Mouse (Mus musculus): ENCODE results near the gene Wap. TPM values are rescaled to one million over a fixed set of nuclear protein-coding genes. Genes with fewer than 3 reads are reported as not detected.

Wap gene
- not detected in 2 replicates for polyA plus RNA-seq (2012; rRNA removed)

DNA sequence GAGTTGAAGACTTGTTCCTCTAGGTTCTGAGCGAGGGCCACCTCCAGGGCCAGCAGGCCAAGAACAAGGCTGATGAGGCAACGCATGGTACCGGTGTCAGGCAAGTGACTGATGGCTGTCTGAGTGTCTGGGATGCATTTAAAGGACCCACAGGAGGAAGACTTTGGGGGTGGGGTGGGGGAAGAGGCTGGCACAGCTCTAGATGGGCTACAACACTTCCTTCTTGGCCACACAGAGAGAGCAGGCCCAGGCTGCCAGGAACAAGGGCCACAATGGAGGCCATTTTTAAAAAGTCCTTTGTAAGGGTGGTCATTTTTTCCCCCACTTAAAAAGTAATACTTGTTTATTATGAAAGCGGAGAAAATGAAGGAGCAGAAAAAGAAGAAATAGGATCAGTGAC lies at the start of gene Wap:
TSS of gene Wap (minus strand) at position 101 of the 400 bp plus-strand sequence.

GRCm38 (mm10) chr11:6658271-6658670 lies 19.8 kb upstream of the Wap start, which contains the start of gene Ramp3:
Ramp3 (plus strand) TSS chr11:6658521.

GRCm38 (mm10) chr11:6625478-6626387 lies 12.7 kb downstream of the Wap start, which contains the start of gene Tbrg4:
Tbrg4 (minus strand) TSS chr11:6626067.

GRCm38 (mm10) chr11:6605491-6606399 lies 32.7 kb downstream of the Wap start, which contains the start of gene Nacad:
Nacad (minus strand) TSS chr11:6606053.

Other genes starting within 250 kb of the Wap start
- 60.2 and 84.5 TPM in 2 replicates for gene Zmiz2, start 249.6 kb downstream of the Wap start, polyA plus RNA-seq (2012; rRNA removed)
- 308 and 324 TPM in 2 replicates for gene Ppia, start 223.2 kb downstream of the Wap start, polyA plus RNA-seq (2012; rRNA removed)
- 50.9 and 59.6 TPM in 2 replicates for gene H2afv, start 194.2 kb downstream of the Wap start, polyA plus RNA-seq (2012; rRNA removed)
- 10.4 and 10.8 TPM in 2 replicates for gene Purb, start 162.7 kb downstream of the Wap start, polyA plus RNA-seq (2012; rRNA removed)
- 9.3 and 9.6 TPM in 2 replicates for gene Myo1g, start 117.7 kb downstream of the Wap start, polyA plus RNA-seq (2012; rRNA removed)
- 76.0 and 76.2 TPM in 2 replicates for gene Ccm2, start 91.8 kb downstream of the Wap start, polyA plus RNA-seq (2012; rRNA removed)
- gene Nacad, start 32.6 kb downstream of the Wap start, polyA plus RNA-seq (2012; rRNA removed): 12.6 and 18.6 TPM in 2 replicates
- gene Tbrg4, start 12.6 kb downstream of the Wap start, polyA plus RNA-seq (2012; rRNA removed): 184 and 198 TPM in 2 replicates
- gene Ramp3, start 19.9 kb upstream of the Wap start, polyA plus RNA-seq (2012; rRNA removed): 5.1 and 5.2 TPM in 2 replicates
- not detected in 2 replicates for gene Gm11983, start 199.0 kb upstream of the Wap start, polyA plus RNA-seq (2012; rRNA removed)

Measured in colon, adult 2 months (tissue).